Mouse (Mus musculus) embryo, embryonic 11 days (tissue): ENCODE measurements around the gene Eapp.

ENCODE experiments used
- DNase-seq: peaks from one replicate; pipeline ENCODE4 v3.0.0-alpha.2; 2015

Gene Eapp

GRCm38 (mm10) chr12:54632141-54632540 lies 63.6 kb downstream of the Eapp start:
- DNase-seq: no peak

- no peak for DNase-seq
Measured at GRCm38 (mm10) chr12:54621942-54622341, 73.8 kb downstream of the Eapp start.
